Mouse (Mus musculus): ENCODE results near the gene Hist1h1c. TPM values are rescaled to one million over a fixed set of nuclear protein-coding genes. Genes with fewer than 3 reads are reported as not detected.
A peak's percentile ranks its signal among the peaks of the same experiment; 100 is the strongest.
"Not testable (repeated sequence)": the region's sequence is repeated elsewhere in the genome, so short reads cannot be mapped to it uniquely, and the experiment has no call there.

The Hist1h1c gene
- total RNA-seq (2021), result 100 to 1,000 TPM; 134 to 160 TPM

DNA sequence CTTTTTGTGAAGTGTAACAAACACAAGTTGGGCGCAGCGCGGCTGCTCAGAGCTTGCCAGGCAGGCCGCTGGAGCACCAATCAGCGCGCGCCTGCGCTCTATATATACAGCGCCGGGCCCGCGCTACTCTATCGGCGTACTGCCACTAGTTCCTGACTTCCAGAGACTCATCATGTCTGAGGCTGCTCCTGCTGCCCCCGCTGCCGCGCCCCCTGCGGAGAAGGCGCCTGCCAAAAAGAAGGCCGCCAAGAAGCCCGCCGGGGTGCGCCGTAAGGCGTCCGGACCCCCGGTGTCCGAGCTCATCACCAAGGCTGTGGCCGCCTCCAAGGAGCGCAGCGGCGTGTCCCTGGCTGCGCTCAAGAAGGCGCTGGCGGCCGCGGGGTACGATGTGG, at the start of gene Hist1h1c:
TSS of gene Hist1h1c (plus strand) at position 132 of the 392 bp plus-strand sequence.
- intact Hi-C loops (cut with DNase I), result loop anchor here (10.0 kb wide), 1 partner anchor 54 kb away; the partner anchor contains the start of genes Hist1h2ac and Hist1h2bc
- DNase-seq (ENCODE audit: low spot score), result peak; percentile 88

DNA sequence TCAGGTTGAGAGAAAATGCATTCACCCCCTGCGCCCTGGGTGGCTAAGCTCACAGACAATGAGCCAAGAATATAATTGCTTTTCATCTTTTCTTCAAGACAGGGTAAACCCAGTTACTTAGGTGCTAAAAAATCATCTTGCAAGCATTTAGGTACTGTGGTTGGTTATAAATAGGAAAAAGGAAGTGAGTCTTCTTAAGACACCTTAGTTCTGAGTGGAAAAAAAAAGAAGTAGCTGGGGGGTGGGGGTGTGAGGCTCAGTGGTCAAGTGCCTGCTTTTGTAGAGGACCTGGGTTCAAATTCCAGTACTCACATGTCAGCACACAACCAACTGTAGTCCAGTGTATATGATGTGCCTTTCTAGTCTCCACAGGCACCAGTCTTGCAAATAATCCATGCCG, 49.7 kb upstream of the Hist1h1c start:
- no peak for DNase-seq (ENCODE audit: low spot score)
- intact Hi-C loops (cut with DNase I), result loop anchor here (5.0 to 10.0 kb wide), 5 partner anchors 46 to 1974 kb away; partner anchors contain the start of genes Hist1h1c, Hist1h2ai, Hist1h2ak and Hist1h2bl

DNA sequence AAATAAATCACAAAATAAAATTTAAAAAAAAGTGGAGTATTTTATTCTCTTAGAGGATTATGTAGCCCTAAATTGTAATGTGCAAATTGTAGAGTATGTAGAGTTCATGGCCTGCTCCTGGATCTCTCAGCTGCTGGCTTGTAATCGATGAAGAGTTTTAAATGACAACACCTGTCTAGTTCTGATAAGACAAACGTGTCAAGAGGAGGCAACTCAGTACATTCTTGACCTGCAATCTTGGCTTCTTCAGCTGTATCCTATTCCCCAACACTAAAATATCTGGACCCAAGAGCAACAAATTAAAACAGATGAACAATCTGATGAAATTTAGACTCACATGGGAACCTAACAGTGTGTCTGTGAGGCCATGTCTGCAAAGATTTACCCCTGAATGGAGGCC, 49.1 kb upstream of the Hist1h1c start:
- intact Hi-C loops (cut with DNase I), result loop anchor here (5.0 to 10.0 kb wide), 5 partner anchors 45 to 1975 kb away; partner anchors contain the start of genes Hist1h1c, Hist1h2ai, Hist1h2ak and Hist1h2bl
- DNase-seq (ENCODE audit: low spot score), result no peak

DNA sequence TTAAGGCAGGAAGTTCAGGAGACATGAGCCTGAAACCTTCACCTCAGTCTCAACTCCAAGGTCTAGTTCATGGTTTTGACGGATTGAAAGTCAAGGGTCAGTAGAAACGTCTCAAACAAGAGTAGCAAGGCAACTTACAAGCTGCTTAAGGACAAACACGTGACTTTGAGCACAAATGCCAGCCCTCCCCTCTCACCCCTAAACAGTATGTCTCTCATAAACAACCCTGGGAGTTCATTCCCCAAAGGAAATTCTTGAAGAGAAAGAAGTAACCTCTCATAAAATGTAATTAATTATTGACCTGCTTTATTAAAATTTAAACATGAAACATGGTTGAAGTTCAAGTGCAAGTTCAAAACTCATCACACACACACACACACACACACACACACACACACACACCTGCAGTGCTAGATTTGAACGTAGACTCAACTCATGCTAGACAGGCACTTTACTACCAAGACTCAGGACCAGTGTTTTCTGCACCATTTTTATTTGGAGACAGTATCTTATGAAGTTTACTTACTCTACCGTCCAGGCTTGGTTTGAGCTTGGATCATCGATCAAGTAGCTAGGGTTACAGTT, 44.7 kb upstream of the Hist1h1c start:
- intact Hi-C loops (cut with DNase I), result no loop called here
- DNase-seq (ENCODE audit: low spot score), result no peak

DNA sequence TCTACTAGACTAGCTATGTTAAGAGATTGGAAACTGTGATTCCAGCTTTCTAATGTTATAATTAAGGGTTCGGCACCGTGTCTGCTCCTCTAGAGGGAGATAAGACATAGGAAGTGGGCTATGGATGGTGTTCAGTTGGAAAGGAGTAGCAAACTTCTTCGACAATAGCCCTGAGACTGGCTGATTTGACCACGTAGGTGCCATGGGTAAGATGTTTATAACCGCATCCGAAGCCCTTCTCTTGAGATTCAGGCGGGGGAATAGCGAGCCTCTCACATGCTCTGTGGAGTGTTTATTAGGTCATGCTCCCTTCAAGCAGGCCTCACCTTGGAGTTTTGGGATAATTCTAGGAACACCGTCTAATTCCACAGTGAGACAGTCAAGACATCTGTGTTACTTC, 43.7 kb upstream of the Hist1h1c start:
- no peak for DNase-seq (ENCODE audit: low spot score)

DNA sequence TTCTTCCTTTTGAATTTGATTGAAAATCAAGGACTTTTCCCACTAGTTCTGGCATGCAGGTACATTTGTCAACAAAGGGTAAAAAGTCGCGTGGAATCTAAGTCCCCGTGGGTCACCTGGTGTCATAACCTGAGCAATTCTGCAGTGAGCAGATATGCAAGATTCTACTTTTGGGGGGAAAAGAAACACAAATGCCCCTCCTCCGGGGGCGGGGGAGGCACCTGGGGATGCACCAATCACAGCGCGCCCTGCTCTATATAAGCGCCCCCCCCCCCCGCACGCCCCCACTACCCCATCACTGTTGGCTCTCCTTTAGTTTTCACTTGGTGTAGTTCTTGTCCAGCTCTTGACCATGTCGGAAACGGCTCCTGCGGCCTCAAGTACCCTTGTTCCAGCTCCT, 43.1 kb upstream of the Hist1h1c start, which contains the start of gene Hist1h1t:
TSS of gene Hist1h1t (plus strand) at position 301 of the 400 bp plus-strand sequence.
- no peak for DNase-seq (ENCODE audit: low spot score)
- intact Hi-C loops (cut with DNase I), result loop anchor here (5.0 kb wide), 1 partner anchor 1653 kb away; the partner anchor contains the start of genes Hist1h2ag, Hist1h2bj and Hist1h4i

More for the DNA sequence above, 43.7 kb upstream of the Hist1h1c start:
- intact Hi-C loops (cut with DNase I), result loop anchor here (5.0 kb wide), 1 partner anchor 1653 kb away; the partner anchor contains the start of genes Hist1h2ag, Hist1h2bj and Hist1h4i

DNA sequence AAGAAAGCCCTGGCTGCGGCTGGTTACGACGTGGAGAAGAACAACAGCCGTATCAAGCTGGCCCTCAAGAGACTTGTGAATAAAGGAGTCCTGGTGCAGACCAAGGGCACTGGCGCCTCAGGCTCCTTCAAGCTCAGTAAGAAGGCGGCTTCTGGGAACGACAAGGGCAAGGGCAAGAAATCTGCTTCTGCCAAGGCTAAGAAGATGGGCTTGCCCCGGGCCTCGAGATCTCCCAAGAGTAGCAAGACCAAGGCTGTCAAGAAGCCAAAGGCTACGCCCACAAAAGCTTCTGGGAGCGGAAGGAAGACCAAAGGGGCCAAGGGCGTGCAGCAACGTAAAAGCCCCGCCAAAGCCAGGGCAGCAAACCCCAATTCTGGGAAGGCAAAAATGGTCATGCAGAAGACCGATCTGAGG, 42.5 kb upstream of the Hist1h1c start:
- DNase-seq (ENCODE audit: low spot score), result no peak

DNA sequence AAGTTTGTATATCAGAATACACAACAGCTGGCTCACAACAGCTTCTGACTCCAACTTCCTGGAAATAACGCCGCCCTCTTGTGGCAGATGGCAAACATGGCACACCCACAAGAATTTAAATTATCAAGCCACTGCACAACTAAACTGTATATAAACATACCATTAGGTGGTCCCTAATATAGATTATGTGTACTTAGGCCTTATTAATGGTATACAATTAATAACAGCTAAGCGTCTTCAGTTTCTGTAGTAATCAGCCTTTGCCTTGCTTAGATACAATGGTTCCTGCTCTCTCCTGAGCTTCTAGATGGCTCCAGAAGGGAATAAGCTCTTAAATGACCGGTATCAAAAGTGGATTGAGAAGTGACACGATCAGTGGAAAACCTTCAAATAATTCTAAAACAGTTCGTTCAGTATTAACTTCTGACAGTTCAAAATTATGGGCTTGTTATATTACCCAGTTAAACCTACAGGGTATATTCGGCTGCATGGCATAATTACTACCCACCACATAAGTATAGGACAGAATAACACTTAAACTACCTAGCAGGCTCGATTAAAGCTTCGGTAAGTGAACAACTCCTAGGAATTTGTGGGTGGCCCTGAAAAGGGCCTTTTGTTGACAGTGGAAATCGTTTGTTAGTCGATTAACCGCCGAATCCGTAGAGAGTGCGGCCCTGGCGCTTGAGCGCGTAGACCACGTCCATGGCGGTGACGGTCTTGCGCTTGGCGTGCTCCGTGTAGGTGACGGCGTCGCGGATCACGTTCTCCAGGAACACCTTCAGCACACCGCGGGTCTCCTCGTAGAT, 40.9 kb upstream of the Hist1h1c start:
- no peak for DNase-seq (ENCODE audit: low spot score)
- intact Hi-C loops (cut with DNase I), result loop anchor here (5.0 kb wide), 1 partner anchor 1655 kb away; the partner anchor contains the start of genes Hist1h2ag, Hist1h2bj and Hist1h4i

More for the DNA sequence above, 42.5 kb upstream of the Hist1h1c start:
- intact Hi-C loops (cut with DNase I), result loop anchor here (1.0 to 5.0 kb wide), 2 partner anchors 10 to 1654 kb away; partner anchors contain the start of genes Hist1h2ag, Hist1h2bj and Hist1h4i

DNA sequence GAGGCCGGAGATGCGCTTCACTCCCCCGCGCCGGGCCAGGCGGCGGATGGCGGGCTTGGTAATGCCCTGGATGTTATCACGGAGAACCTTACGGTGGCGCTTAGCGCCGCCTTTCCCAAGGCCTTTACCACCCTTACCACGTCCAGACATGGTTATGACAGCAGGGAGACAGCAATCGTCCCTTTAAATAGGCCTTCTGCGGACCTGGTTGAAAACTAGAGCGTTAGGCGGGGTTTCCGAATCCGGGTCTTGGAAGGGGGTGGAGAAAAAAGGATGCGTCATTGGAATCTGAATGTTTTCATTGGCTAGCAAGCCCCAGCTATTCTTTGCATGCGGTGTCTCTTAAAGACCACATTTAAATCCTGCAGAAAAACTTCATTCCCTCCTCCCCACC, 40.3 kb upstream of the Hist1h1c start, which contains the start of gene Hist1h4c:
TSS of gene Hist1h4c (minus strand) at position 155 of the 394 bp plus-strand sequence.
- intact Hi-C loops (cut with DNase I), result loop anchor here (5.0 kb wide), 1 partner anchor 1656 kb away; the partner anchor contains the start of genes Hist1h2ag, Hist1h2bj and Hist1h4i
- DNase-seq (ENCODE audit: low spot score), result peak; percentile 98

DNA sequence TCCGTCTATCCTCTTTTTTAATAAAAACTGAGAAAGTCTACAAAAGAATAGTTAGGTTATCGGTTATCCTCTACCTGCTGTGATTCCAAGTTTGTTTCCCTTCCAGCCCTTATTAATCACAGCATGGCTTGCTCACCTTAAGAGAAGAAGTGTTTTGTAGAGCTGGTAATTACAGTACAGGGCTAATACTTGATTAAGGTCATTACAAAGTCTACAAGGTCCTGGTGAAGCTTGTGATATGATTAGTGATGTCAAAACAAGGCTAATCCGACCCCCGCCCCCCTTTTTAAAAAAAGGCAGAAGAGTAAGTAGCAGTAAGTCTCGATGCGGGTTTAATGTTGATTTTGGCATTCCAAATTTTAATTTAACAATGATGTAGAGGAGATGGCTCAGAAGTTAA, 39.6 kb upstream of the Hist1h1c start:
- intact Hi-C loops (cut with DNase I), result loop anchor here (5.0 kb wide), 1 partner anchor 1657 kb away; the partner anchor contains the start of genes Hist1h2ag, Hist1h2bj and Hist1h4i
- no peak for DNase-seq (ENCODE audit: low spot score)

DNA sequence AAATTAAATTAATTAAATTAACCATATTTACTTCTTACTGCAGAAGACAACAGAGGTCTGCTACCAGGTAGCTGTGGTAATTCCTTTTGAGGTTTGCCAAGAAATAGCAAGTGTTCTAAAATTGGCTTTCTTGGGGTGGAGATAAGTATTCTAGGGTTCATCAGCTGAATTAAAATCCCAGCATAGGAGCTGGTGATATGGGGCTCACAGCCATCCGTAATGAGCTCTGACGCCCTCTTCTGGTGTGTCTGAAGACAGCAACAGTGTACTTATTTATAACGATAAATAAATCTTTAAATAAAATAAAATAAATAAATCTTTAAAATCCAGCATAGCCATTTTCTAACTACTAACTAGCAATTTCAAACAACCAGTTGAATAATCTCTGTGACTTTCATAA, 38.8 kb upstream of the Hist1h1c start:
- intact Hi-C loops (cut with DNase I), result loop anchor here (5.0 kb wide), 1 partner anchor 1657 kb away; the partner anchor contains the start of genes Hist1h2ag, Hist1h2bj and Hist1h4i
- DNase-seq (ENCODE audit: low spot score), result no peak

DNA sequence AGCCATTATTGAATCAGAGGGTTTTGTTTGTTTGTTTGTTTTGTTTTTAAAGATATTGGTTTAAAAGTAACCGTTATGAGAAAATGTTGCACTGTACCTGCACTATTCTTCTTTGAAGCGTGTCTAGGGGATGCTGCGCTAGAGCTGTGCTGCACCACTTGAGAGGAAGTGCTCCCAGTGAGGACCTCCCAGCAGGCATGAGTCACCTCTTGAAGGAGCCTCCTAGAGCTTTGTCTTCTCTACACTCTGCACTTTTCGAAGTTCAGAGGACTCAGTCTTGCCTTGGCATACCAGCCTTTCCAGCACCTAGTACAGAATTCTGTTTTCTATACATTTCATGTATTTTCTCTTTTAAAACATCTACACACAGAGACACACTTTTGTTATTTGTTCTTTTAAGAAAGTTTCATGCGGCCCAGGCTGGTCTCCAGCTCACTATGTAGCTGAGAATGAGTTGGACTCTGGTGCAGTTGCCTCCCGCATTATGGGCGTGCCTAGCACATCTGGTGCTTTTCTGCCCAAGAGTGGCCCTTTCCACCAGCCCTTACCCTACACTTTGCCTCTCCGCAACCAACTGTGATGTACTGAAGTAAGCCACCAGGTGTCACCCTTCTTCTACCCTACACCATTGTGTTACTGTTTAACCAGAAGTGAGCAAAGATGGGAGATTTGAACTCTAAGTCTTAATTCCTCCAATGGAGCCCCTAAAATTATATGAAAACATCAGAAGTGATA, 37.7 kb upstream of the Hist1h1c start:
- intact Hi-C loops (cut with DNase I), result loop anchor here (1.0 kb wide), 1 partner anchor 31 kb away; no protein-coding TSS in a partner anchor
- DNase-seq (ENCODE audit: low spot score), result peak; percentile 30

DNA sequence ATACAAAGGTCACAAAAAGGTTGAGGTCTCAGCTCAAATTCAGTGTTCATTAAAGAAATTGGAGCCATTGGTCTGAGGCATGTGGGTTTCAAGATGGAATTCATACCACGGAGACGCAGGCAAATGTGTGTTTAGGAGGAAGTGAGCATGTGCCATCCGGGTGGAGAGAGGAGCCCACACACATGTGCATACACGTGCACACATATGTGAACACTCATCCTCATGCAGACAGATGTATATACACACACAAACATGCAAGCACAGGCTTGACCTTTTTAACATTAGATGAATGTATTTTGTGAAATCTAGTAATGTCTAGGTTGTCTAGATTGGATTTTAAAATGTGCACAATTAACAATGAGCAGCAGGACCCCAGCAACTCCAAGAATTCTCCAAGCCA, 36.4 kb upstream of the Hist1h1c start:
- no peak for DNase-seq (ENCODE audit: low spot score)
- intact Hi-C loops (cut with DNase I), result no loop called here

DNA sequence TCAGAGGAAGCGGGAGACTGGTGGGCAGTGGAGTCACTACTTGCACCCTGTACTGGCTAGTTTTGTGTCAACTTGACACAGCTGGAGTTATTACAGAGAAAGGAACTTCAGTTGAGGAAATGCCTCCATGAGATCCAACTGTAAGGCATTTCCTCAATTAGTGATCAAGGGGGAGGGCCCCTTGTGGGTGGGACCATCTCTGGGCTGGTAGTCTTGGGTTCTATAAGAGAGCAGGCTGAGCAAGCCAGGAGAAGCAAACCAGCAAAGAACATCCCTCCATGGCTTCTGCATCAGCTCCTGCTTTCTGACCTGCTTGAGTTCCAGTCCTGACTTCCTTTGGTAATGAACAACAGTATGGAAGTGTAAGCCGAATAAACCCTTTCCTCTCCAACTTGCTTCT, 35.8 kb upstream of the Hist1h1c start:
- DNase-seq (ENCODE audit: low spot score); intact Hi-C loops (cut with DNase I): not testable (repeated sequence)

DNA sequence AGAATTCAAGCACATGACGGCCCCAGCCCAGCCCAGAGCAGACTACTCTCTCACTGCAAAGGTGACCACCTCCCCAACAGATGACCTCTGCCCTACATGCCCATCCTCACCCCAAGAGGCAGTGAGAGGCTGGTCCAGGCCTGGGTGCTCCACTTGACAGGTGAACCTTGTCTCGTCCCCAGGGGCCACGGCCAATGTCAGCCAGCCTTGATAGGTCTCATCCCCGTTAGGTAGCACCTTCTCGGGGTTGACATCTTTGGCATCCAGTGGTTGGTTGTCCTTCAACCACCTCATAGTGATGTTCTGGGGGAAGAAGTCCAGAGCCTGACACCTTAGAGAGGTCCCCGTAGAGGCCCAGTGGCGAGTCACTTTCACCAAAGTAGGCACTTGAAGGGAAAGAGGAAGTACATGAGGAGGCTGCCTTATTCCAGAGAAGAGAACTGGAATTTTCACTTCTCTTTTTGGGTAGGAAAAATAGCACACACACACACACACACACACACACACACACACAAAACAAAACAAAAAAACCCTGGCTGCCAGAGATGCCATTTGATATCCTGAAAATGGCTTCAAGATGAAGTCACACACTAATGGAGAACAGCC, 32.8 kb upstream of the Hist1h1c start:
- intact Hi-C loops (cut with DNase I), result no loop called here
- no peak for DNase-seq (ENCODE audit: low spot score)

DNA sequence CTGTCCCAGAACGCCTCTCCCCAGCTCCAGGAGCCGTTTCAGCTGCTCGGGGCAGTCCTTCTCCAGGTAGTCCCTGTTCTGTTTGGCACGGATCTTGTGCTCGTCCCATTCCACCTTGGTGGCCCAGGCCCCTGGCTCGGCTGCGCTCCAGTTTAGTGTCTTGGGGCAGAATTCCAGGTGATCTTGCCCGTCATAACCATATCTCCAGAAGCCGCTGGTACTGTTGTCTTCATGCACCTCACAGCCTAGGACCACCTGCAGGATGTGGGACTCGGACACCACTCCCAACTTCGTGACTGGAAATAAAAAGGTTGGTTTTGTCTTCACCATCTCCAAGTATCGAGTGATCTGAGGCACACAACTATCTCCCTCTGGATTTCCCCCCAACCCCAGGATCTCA, 31.8 kb upstream of the Hist1h1c start:
- intact Hi-C loops (cut with DNase I), result no loop called here
- DNase-seq (ENCODE audit: low spot score), result no peak

DNA sequence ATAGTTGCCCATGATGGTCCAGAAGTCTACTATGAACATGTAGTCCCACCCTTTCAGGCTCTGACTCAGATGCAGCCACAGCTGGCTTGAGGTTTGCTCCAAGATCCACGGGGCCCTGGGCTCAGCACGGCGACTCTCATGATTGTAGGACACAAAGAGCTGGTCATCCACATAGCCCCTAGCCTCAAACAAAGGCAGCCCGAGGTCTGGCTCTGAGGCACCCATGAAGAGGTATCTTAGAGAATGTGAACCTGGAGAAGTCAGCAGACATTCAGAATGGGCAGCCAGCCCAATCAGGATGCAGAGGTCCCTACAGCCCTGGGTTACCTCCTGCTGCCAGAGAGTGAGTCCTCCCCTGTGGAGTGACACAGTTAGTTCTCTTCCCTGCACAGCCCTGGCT, 30.6 kb upstream of the Hist1h1c start:
- DNase-seq (ENCODE audit: low spot score), result no peak
- intact Hi-C loops (cut with DNase I), result no loop called here

DNA sequence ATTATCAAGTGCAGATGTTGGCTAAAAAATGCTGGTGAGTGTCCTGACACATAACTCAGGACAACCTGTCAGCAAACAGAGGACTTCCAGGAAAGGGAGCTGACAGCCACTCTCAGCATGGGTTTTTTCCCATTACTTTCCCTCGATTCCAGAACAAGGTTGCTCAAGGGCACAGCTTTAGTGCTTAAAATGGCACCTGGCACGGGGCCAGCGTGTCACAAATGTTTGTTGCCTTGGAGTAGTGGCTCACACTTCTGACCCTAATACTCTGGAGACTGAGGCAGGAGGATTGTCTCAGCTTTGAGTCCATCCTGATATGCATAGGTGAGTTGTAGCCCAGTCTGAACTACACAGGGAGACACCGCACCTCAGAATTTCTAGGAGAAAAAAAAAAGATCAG, 30.0 kb upstream of the Hist1h1c start:
- no peak for DNase-seq (ENCODE audit: low spot score)
- intact Hi-C loops (cut with DNase I), result no loop called here
